Comparison of ENCODE assay signal across 8 mouse cellular contexts in the genomic region with DNA sequence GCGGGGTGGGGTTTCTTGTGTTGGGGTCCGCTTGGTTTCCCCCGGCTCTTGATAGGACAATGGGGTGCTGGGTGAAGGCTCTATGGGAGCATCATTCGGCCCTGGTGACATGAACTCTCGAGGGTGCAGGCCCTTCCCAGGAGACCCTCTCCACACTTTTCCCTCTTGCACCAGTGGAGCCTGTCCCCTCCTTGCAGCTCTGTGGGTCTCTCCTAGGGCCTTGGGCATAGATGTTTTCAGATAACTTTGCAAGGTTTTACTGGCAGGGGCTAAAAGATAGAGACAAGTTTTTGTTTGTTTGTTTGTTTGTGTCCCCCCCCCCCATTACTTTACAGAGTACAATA. TPM values are rescaled to one million over a fixed set of nuclear protein-coding genes. Genes with fewer than 3 reads are reported as not detected.
DNase-seq lines count a peak whose midpoint lies in the region; ATAC-seq and TF ChIP-seq lines count a peak whose summit lies in the region.

No protein-coding gene starts in this region.

- TF ChIP-seq CTCF in testis, adult 2 months (IDR thresholded peaks at IDR 0.05; ENCODE audit: control insufficient read depth, insufficient read depth, insufficient replicate concordance, low read depth, low read length), result no peak

- peak overlapping the region; percentile 60 for H3K9ac ChIP-seq in liver, embryonic 13.5 days

- TF ChIP-seq POLR2A in testis, adult 2 months (IDR thresholded peaks at IDR 0.05; ENCODE audit: control insufficient read depth, low read depth, low read length), result no peak

- 0% methylated on average over 5 of the region's 5 CpGs for WGBS in liver, embryonic 13.5 days (ENCODE audit: insufficient replicate concordance)

- no peaks in the 10 kb centered on the region for H3K9me3 ChIP-seq in liver, embryonic 13.5 days (replicated peaks)

- DNase-seq in cerebellum, postnatal 10 days, result no peak
- DNase-seq in testis, postnatal 10 days (ENCODE audit: low spot score), result no peak
- DNase-seq in liver, embryonic 13.5 days, result no peak
- DNase-seq in right cerebral cortex, postnatal 10 days (ENCODE audit: low spot score in 2 of 2), result no peak
- no peak for DNase-seq in adrenal gland, adult 2 months
- no peak for DNase-seq in frontal cortex, postnatal 36 days (ENCODE audit: low spot score in 2 of 2)

- H3K27ac ChIP-seq in testis, adult 2 months (ENCODE audit: control insufficient read depth, insufficient read depth, low read depth, low read length), result peak overlapping the region; percentile 85
- no peak overlapping the region for H3K27ac ChIP-seq in liver, embryonic 13.5 days

- no peaks in the 10 kb centered on the region for H3K27me3 ChIP-seq in testis, adult 2 months (ENCODE audit: control insufficient read depth, insufficient read depth, low read length)
- no peaks in the 10 kb centered on the region for H3K27me3 ChIP-seq in liver, embryonic 13.5 days

- ATAC-seq in cerebellum, adult (ENCODE audit: insufficient number of reproducible peaks, low FRiP score, low TSS enrichment), result 0 out of 2 replicates have a peak, but pooled peaks have one; percentile 10
- 0 out of 2 replicates have a peak, but pooled peaks have one; percentile 23 for ATAC-seq in liver, embryonic 13.5 days (ENCODE audit: low read depth)

- peak overlapping the region; percentile 84 for H3K4me2 ChIP-seq in liver, embryonic 13.5 days

- peak overlapping the region; percentile 59 for H3K4me3 ChIP-seq in testis, adult 2 months (ENCODE audit: control insufficient read depth, low read depth, low read length)
- H3K4me3 ChIP-seq in liver, embryonic 13.5 days (replicated peaks), result peak overlapping the region; percentile 65

- no peaks in the 10 kb centered on the region for H3K36me3 ChIP-seq in testis, adult 2 months (ENCODE audit: control insufficient read depth, insufficient read depth, low read length)
- H3K36me3 ChIP-seq in liver, embryonic 13.5 days, result no peaks in the 10 kb centered on the region

- peaks cover 3% of the 10 kb centered on the region for H3K4me1 ChIP-seq in testis, adult 2 months (ENCODE audit: control insufficient read depth, insufficient read depth, low read length)
- H3K4me1 ChIP-seq in liver, embryonic 13.5 days (replicated peaks), result peaks cover 8% of the 10 kb centered on the region; the same call in 1 of the 2 replicates

RNA-seq across cellular contexts. Expression of a gene that starts 0.9 kb away (rescaled TPM):
- 1.1 and 1.2 TPM in 2 replicates for polyA plus RNA-seq in testis, adult 2 months (2012; rRNA removed)
- 0.44 and 0.61 TPM in 2 replicates for polyA plus RNA-seq in liver, embryonic 13.5 days (2015; fragmentation: Nextera tagmentation; extraction: Ambion mirVana)
- 10 to 100 TPM; 13.2 to 15.5 TPM for total RNA-seq in adrenal gland, adult 2 months (2021)
- 19.1 and 24.3 TPM in 2 replicates for polyA plus RNA-seq in adrenal gland, adult 2 months (2012; rRNA removed)
